18 mouse cellular contexts compared by ENCODE assay signal in the genomic region with DNA sequence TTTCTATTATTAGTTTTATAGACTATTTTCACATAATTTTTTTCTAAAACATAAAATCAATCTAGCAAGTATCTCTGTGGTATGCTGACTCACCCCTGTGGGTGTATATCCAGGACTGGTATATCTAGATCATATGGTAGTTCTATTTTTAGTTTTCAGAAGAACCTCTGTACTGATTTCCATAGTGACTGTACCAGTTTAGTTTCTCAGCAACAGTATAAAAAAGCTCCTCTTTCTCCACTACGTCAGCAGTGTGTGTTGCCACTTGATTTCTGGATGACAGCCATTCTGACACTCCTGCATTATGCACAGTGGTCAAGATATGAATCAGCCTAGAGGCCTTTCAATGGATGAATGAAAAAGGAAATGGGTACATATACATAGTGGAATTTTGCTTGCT.
DNase-seq lines count a peak whose midpoint lies in the region; ATAC-seq and TF ChIP-seq lines count a peak whose summit lies in the region.
"Had no signal": no experiment of that assay in that cellular context is flagged by ENCODE, and none has a peak within 500 bp of the region (broad histone marks: within the 10 kb centered on the region; RNA-seq: fewer than 3 reads in every experiment).

No protein-coding gene starts in this region.

- DNase-seq in forebrain, postnatal 0 days, result peak; percentile 14
- peak; percentile 15 for DNase-seq in lung, postnatal 25 days (ENCODE audit: low spot score)
- no peak for DNase-seq in lung, postnatal 14 days
- DNase-seq in brain, adult 2 months (ENCODE audit: low read depth, low spot score), result peak; percentile 71
- DNase-seq in left cerebral cortex, postnatal 25 days (ENCODE audit: low spot score in 2 of 2), result peak; percentile 30 to 82
- DNase-seq in midbrain, postnatal 0 days (ENCODE audit: low spot score), result no peak
- DNase-seq: B cell, adult 2 months; cerebellum, adult 9-10 months; heart, postnatal 4 days had no signal

- no peak overlapping the region for H3K27ac ChIP-seq in forebrain, postnatal 0 days (ENCODE audit: low read depth, low read length)
- H3K27ac ChIP-seq in forebrain, embryonic 15.5 days (replicated peaks), result no peak overlapping the region
- H3K27ac ChIP-seq in midbrain, postnatal 0 days (ENCODE audit: low read depth, low read length), result no peak overlapping the region
- H3K27ac ChIP-seq: kidney, postnatal 0 days; liver, embryonic 14.5 days; midbrain, embryonic 15.5 days; neural tube, embryonic 12.5 days had no signal

- intact Hi-C loops in left cerebral cortex, postnatal 25 days (cut with DNase I), result no loop called here

- no peaks in the 10 kb centered on the region for H3K27me3 ChIP-seq in forebrain, postnatal 0 days (ENCODE audit: insufficient read depth, low read length)
- no peaks in the 10 kb centered on the region for H3K27me3 ChIP-seq in forebrain, embryonic 15.5 days
- H3K27me3 ChIP-seq in midbrain, postnatal 0 days (ENCODE audit: insufficient read depth, low read length), result no peaks in the 10 kb centered on the region
- H3K27me3 ChIP-seq: midbrain, embryonic 15.5 days; neural tube, embryonic 12.5 days had no signal

- no peaks in the 10 kb centered on the region for H3K9me3 ChIP-seq in forebrain, postnatal 0 days (ENCODE audit: low read length)
- H3K9me3 ChIP-seq in forebrain, embryonic 15.5 days, result no peaks in the 10 kb centered on the region
- H3K9me3 ChIP-seq in midbrain, postnatal 0 days (ENCODE audit: low read length), result no peaks in the 10 kb centered on the region
- H3K9me3 ChIP-seq: midbrain, embryonic 15.5 days; neural tube, embryonic 12.5 days had no signal

- H3K9ac ChIP-seq in forebrain, postnatal 0 days, result no peak overlapping the region
- H3K9ac ChIP-seq in forebrain, embryonic 15.5 days (replicated peaks), result no peak overlapping the region
- H3K9ac ChIP-seq in midbrain, postnatal 0 days (replicated peaks; ENCODE audit: low read length, poor library complexity, severe bottlenecking), result no peak overlapping the region
- H3K9ac ChIP-seq: liver, embryonic 14.5 days; midbrain, embryonic 15.5 days; neural tube, embryonic 12.5 days had no signal

- H3K4me1 ChIP-seq in forebrain, postnatal 0 days (ENCODE audit: insufficient read depth), result no peaks in the 10 kb centered on the region
- H3K4me1 ChIP-seq in forebrain, embryonic 15.5 days, result no peaks in the 10 kb centered on the region
- H3K4me1 ChIP-seq in midbrain, postnatal 0 days (ENCODE audit: insufficient read depth, low read length), result no peaks in the 10 kb centered on the region
- H3K4me1 ChIP-seq: midbrain, embryonic 15.5 days; neural tube, embryonic 12.5 days had no signal

- no peak for TF ChIP-seq CTCF in forebrain, postnatal 0 days (IDR thresholded peaks at IDR 0.05; ENCODE audit: low read depth)
- TF ChIP-seq CTCF in midbrain, postnatal 0 days (IDR thresholded peaks at IDR 0.05), result no peak

- H3K36me3 ChIP-seq in forebrain, postnatal 0 days (ENCODE audit: insufficient read depth), result no peaks in the 10 kb centered on the region
- no peaks in the 10 kb centered on the region for H3K36me3 ChIP-seq in forebrain, embryonic 15.5 days
- H3K36me3 ChIP-seq in midbrain, postnatal 0 days (ENCODE audit: insufficient read depth, low read length), result no peaks in the 10 kb centered on the region
- H3K36me3 ChIP-seq: midbrain, embryonic 15.5 days; neural tube, embryonic 12.5 days had no signal

- H3K4me2 ChIP-seq in forebrain, postnatal 0 days (ENCODE audit: low read depth), result no peak overlapping the region
- H3K4me2 ChIP-seq in forebrain, embryonic 15.5 days (replicated peaks), result no peak overlapping the region
- H3K4me2 ChIP-seq in midbrain, postnatal 0 days (ENCODE audit: low read depth, low read length, poor library complexity, severe bottlenecking), result no peak overlapping the region
- H3K4me2 ChIP-seq: heart, embryonic 11.5 days; midbrain, embryonic 15.5 days; neural tube, embryonic 12.5 days had no signal

- ATAC-seq in forebrain, postnatal 0 days, result peak; percentile 83
- no peak for ATAC-seq in forebrain, embryonic 15.5 days (replicated peaks)
- no peak for ATAC-seq in granulocyte monocyte progenitor cell, adult 5-6 weeks (replicated peaks; ENCODE audit: poor library complexity, severe bottlenecking)
- ATAC-seq in midbrain, postnatal 0 days (ENCODE audit: low FRiP score), result no peak; the same call in 1 of the 2 replicates
- ATAC-seq: intestine, embryonic 16.5 days; midbrain, embryonic 15.5 days had no signal

- no peak overlapping the region for H3K4me3 ChIP-seq in forebrain, postnatal 0 days (ENCODE audit: low read depth, low read length)
- H3K4me3 ChIP-seq in forebrain, embryonic 15.5 days, result no peak overlapping the region
- no peak overlapping the region for H3K4me3 ChIP-seq in midbrain, postnatal 0 days (ENCODE audit: low read depth, low read length)
- H3K4me3 ChIP-seq: erythroblast, embryonic 14.5 days; midbrain, embryonic 15.5 days; neural tube, embryonic 12.5 days had no signal

- WGBS in forebrain, postnatal 0 days, result 47% methylated on average over 1 of the region's 1 CpGs
- WGBS in forebrain, embryonic 15.5 days, result 48% methylated on average over 1 of the region's 1 CpGs
- 38% methylated on average over 1 of the region's 1 CpGs for whole genome bisulfite sequencing in midbrain, postnatal 0 days

Comparison
In these comparisons a context has a peak if more than half of its experiments do, and no peak if none do; other contexts are left out.
1. DNase-seq: peak in forebrain, postnatal 0 days (single experiment), lung, postnatal 25 days (single experiment), brain, adult 2 months (single experiment) and left cerebral cortex, postnatal 25 days (2 of 2); none in lung, postnatal 14 days (single experiment) and midbrain, postnatal 0 days (single experiment).